Comparison of ENCODE assay signal across 8 mouse cellular contexts in the genomic region with DNA sequence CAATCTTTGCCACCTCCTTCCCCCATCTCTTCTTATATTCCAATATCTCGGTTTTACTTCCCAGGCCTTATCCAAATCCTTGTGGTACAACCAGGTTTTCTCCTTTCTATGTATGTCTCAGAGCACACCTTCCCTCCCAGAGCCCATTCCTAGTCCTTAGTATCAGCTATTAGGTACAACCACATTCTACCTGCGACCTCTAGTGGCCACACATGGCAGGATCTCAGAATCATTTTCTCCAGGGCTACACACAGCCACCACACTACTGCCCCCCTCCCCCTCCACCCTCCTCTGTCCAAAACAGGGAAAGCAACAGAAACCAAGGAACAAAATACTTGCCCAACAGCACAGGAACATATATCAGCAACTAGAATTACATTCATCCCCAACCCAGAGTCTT.
DNase-seq lines count a peak whose midpoint lies in the region; ATAC-seq lines count a peak whose summit lies in the region.

No protein-coding gene starts in this region.

- no peaks in the 10 kb centered on the region for H3K36me3 ChIP-seq in forebrain, embryonic 11.5 days (ENCODE audit: control insufficient read depth, insufficient read depth, low read length)
- no peaks in the 10 kb centered on the region for H3K36me3 ChIP-seq in kidney, embryonic 16.5 days (ENCODE audit: insufficient read depth, low read length)
- no peaks in the 10 kb centered on the region for H3K36me3 ChIP-seq in stomach, embryonic 14.5 days (ENCODE audit: control insufficient read depth, insufficient read depth, low read length)

- peak; percentile 94 for ATAC-seq in forebrain, embryonic 11.5 days (replicated peaks; ENCODE audit: low FRiP score)
- peak; percentile 80; the same call in 1 of the 2 replicates for ATAC-seq in kidney, embryonic 16.5 days (ENCODE audit: low FRiP score, low TSS enrichment)
- peak; percentile 74; the same call in 1 of the 2 replicates for ATAC-seq in stomach, embryonic 14.5 days (ENCODE audit: insufficient number of reproducible peaks, insufficient read depth, low FRiP score, low read depth)
- no peak for ATAC-seq in cerebellum, adult (ENCODE audit: insufficient number of reproducible peaks, low FRiP score, low TSS enrichment)

- H3K9ac ChIP-seq in forebrain, embryonic 11.5 days (ENCODE audit: low read length) = no peak overlapping the region
- no peak overlapping the region for H3K9ac ChIP-seq in kidney, embryonic 16.5 days (replicated peaks; ENCODE audit: low read length)
- H3K9ac ChIP-seq in stomach, embryonic 14.5 days (replicated peaks; ENCODE audit: low read depth, low read length) = no peak overlapping the region

- H3K27me3 ChIP-seq in forebrain, embryonic 11.5 days (ENCODE audit: control insufficient read depth, insufficient read depth, low read length) = no peaks in the 10 kb centered on the region
- H3K27me3 ChIP-seq in kidney, embryonic 16.5 days (ENCODE audit: insufficient read depth, low read length) = no peaks in the 10 kb centered on the region
- H3K27me3 ChIP-seq in stomach, embryonic 14.5 days (ENCODE audit: control insufficient read depth, insufficient read depth, low read length) = no peaks in the 10 kb centered on the region

- peak; percentile 11 for DNase-seq in right cerebral cortex, adult 18-20 months
- DNase-seq in right cerebral cortex, postnatal 25 days = no peak
- DNase-seq in adrenal gland, adult 18-20 months (ENCODE audit: low spot score in 2 of 2) = peak; percentile 21 to 27
- peak; percentile 76 for DNase-seq in forebrain, embryonic 11.5 days (ENCODE audit: low spot score)
- DNase-seq in lung, postnatal 36 days = peak; percentile 18

- no peak overlapping the region for H3K27ac ChIP-seq in forebrain, embryonic 11.5 days (ENCODE audit: low read depth, low read length)
- H3K27ac ChIP-seq in kidney, embryonic 16.5 days (ENCODE audit: low read length) = no peak overlapping the region
- no peak overlapping the region for H3K27ac ChIP-seq in stomach, embryonic 14.5 days (ENCODE audit: low read length)

- H3K4me3 ChIP-seq in forebrain, embryonic 11.5 days (ENCODE audit: low read depth, low read length) = no peak overlapping the region
- no peak overlapping the region for H3K4me3 ChIP-seq in kidney, embryonic 16.5 days (ENCODE audit: low read length)
- no peak overlapping the region for H3K4me3 ChIP-seq in stomach, embryonic 14.5 days (ENCODE audit: low read depth, low read length)

- 3% methylated on average over 2 of the region's 2 CpGs for WGBS in forebrain, embryonic 11.5 days
- 14% methylated on average over 2 of the region's 2 CpGs for WGBS in kidney, embryonic 16.5 days
- WGBS in stomach, embryonic 14.5 days = 21% methylated on average over 2 of the region's 2 CpGs

- H3K9me3 ChIP-seq in forebrain, embryonic 11.5 days (ENCODE audit: control insufficient read depth, low read length) = no peaks in the 10 kb centered on the region
- H3K9me3 ChIP-seq in kidney, embryonic 16.5 days (ENCODE audit: low read length) = no peaks in the 10 kb centered on the region
- no peaks in the 10 kb centered on the region for H3K9me3 ChIP-seq in stomach, embryonic 14.5 days (ENCODE audit: control insufficient read depth, low read depth, low read length)

- no peak overlapping the region for H3K4me2 ChIP-seq in forebrain, embryonic 11.5 days (ENCODE audit: low read depth, low read length, severe bottlenecking)
- H3K4me2 ChIP-seq in kidney, embryonic 16.5 days (replicated peaks; ENCODE audit: low read depth, low read length) = no peak overlapping the region
- H3K4me2 ChIP-seq in stomach, embryonic 14.5 days (replicated peaks; ENCODE audit: low read depth, low read length) = no peak overlapping the region

- H3K4me1 ChIP-seq in forebrain, embryonic 11.5 days (replicated peaks; ENCODE audit: control insufficient read depth, insufficient read depth, low read length) = no peaks in the 10 kb centered on the region
- no peaks in the 10 kb centered on the region for H3K4me1 ChIP-seq in kidney, embryonic 16.5 days (ENCODE audit: insufficient read depth, low read length)
- H3K4me1 ChIP-seq in stomach, embryonic 14.5 days (ENCODE audit: control insufficient read depth, insufficient read depth, low read length) = no peaks in the 10 kb centered on the region
